Mouse (Mus musculus) ES-E14 (cell line): ENCODE results near the gene Tnpo3.

Source experiments
- CHD2 ChIP-seq: IDR thresholded peaks from 2 replicates; pipeline ENCODE4 v1.6.1; 2014; ENCODE audit warnings: mild to moderate bottlenecking, low read depth, low read length, inconsistent platforms
- HCFC1 ChIP-seq: IDR thresholded peaks from 2 replicates; pipeline ENCODE4 v1.6.1; 2012; ENCODE audit warnings: low read length, inconsistent platforms, borderline replicate concordance; ENCODE audit not compliant: insufficient read depth
- MAFK ChIP-seq: IDR thresholded peaks from 2 replicates; pipeline ENCODE4 v1.6.1; 2014; ENCODE audit warnings: mild to moderate bottlenecking, low read depth, low read length, inconsistent platforms; ENCODE audit not compliant: insufficient read depth
- ZC3H11A ChIP-seq: IDR thresholded peaks from 2 replicates; pipeline ENCODE4 v1.6.1; 2012; ENCODE audit warnings: low read depth, mild to moderate bottlenecking, inconsistent platforms, low read length, borderline replicate concordance
- ZNF384 ChIP-seq: IDR thresholded peaks from 2 replicates; pipeline ENCODE4 v1.6.1; 2012; ENCODE audit warnings: low read depth, low read length, inconsistent platforms

GRCm38 (mm10) chr6:29548086-29548485, 61.6 kb downstream of the Tnpo3 start:
- TF ChIP-seq ZC3H11A = no peak
- no peak for TF ChIP-seq HCFC1
- TF ChIP-seq ZNF384 = no peak
- TF ChIP-seq CHD2 = no peak
- no peak for TF ChIP-seq MAFK
